Mouse (Mus musculus) layer of hippocampus, postnatal 14 days (tissue): ENCODE data around the gene Olfr574. TPM values are rescaled to one million over a fixed set of nuclear protein-coding genes. Genes with fewer than 3 reads are reported as not detected.
A peak's percentile ranks its signal among the peaks of the same experiment; 100 is the strongest.

Experiments
- DNase-seq, 2 experiments: peaks; one replicate each; pipeline ENCODE4 v3.0.0; 2021 to 2022; ENCODE audit warnings: low spot score in 2 of 2, mixed read lengths in 1 of 2
- long read RNA-seq, 2 experiments: library from polyadenylated mRNA; stranded (forward); transcript quantifications; one replicate each; pipeline ENCODE4 v2.0.0; 2021
- total RNA-seq, 2 experiments: library from RNA; stranded (reverse); gene quantifications; 2 replicates each; pipeline ENCODE4 v1.2.3; 2021

Gene Olfr574
- not detected for total RNA-seq
- long read RNA-seq, experiment 1 = 0 reads
- long read RNA-seq, experiment 2 = 0 reads

- no peak for DNase-seq
These were observed at the start of gene Olfr574 for GRCm38 (mm10) chr7:102948167-102948566. Gene Olfr574, plus strand, starts transcription at chr7:102948467.

- DNase-seq = no peak
These were observed 33.0 kb upstream of the Olfr574 start for GRCm38 (mm10) chr7:102915261-102915660.

GRCm38 (mm10) chr7:102916405-102916804 lies 31.9 kb upstream of the Olfr574 start:
- DNase-seq = no peak

- no peak for DNase-seq
These were observed 31.0 kb upstream of the Olfr574 start, which contains the start of gene Olfr571 for GRCm38 (mm10) chr7:102917032-102917875. Gene Olfr571, minus strand, starts transcription at chr7:102917536.

GRCm38 (mm10) chr7:102919632-102920031 lies 28.6 kb upstream of the Olfr574 start:
- peak in 1 of 2 experiments; percentile 49 for DNase-seq

GRCm38 (mm10) chr7:102924109-102924508 lies 24.2 kb upstream of the Olfr574 start, which contains the start of gene Olfr572:
Gene Olfr572, plus strand, starts transcription at chr7:102924409.
- DNase-seq = no peak

GRCm38 (mm10) chr7:102927105-102927504 lies 21.2 kb upstream of the Olfr574 start:
- no peak for DNase-seq

- DNase-seq = no peak
These were observed 5.8 kb upstream of the Olfr574 start, which contains the start of gene Olfr573-ps1 for GRCm38 (mm10) chr7:102942475-102942874. Gene Olfr573-ps1, minus strand, starts transcription at chr7:102942575.

GRCm38 (mm10) chr7:102943417-102943816 lies 4.8 kb upstream of the Olfr574 start:
- DNase-seq = no peak

GRCm38 (mm10) chr7:102950732-102951131 lies 2.5 kb downstream of the Olfr574 start:
- no peak for DNase-seq

- DNase-seq = no peak
These were observed 9.9 kb downstream of the Olfr574 start for GRCm38 (mm10) chr7:102958137-102958536.

- no peak for DNase-seq
These were observed 10.3 kb downstream of the Olfr574 start, which contains the start of gene Olfr575 for GRCm38 (mm10) chr7:102958593-102958992. Gene Olfr575, minus strand, starts transcription at chr7:102958775.

- no peak for DNase-seq
These were observed 14.1 kb downstream of the Olfr574 start, which contains the start of gene Olfr576 for GRCm38 (mm10) chr7:102962360-102962759. Gene Olfr576, plus strand, starts transcription at chr7:102962660.

GRCm38 (mm10) chr7:102974399-102974798 lies 26.1 kb downstream of the Olfr574 start:
- DNase-seq = no peak

GRCm38 (mm10) chr7:102975843-102976242 lies 27.6 kb downstream of the Olfr574 start, which contains the start of gene Olfr577:
Gene Olfr577, minus strand, starts transcription at chr7:102975943.
- DNase-seq = no peak

GRCm38 (mm10) chr7:102989224-102989623 lies 41.0 kb downstream of the Olfr574 start, which contains the start of gene Olfr578:
Gene Olfr578, minus strand, starts transcription at chr7:102989324.
- DNase-seq = no peak

Other genes starting within 250 kb of the Olfr574 start
- under 1 TPM; 0.41 to 0.45 TPM for gene Olfr558, start 246.3 kb upstream of the Olfr574 start, total RNA-seq
- not detected for gene Olfr33, start 229.4 kb upstream of the Olfr574 start, total RNA-seq
- gene Olfr559, start 221.0 kb upstream of the Olfr574 start, total RNA-seq = not detected
- not detected for gene Olfr560, start 189.1 kb upstream of the Olfr574 start, total RNA-seq
- under 1 TPM; 0.16 to 0.38 TPM for gene Olfr78, start 189.0 kb upstream of the Olfr574 start, total RNA-seq
- under 1 TPM in 1 of 2 experiments, not detected in 1; 0.24 TPM for gene Olfr561, start 177.2 kb upstream of the Olfr574 start, total RNA-seq
- gene Olfr564, start 145.0 kb upstream of the Olfr574 start, total RNA-seq = not detected
- not detected for gene Olfr566, start 89.7 kb upstream of the Olfr574 start, total RNA-seq
- gene Olfr568, start 71.3 kb upstream of the Olfr574 start, total RNA-seq = not detected
- not detected for gene Olfr569, start 57.6 kb upstream of the Olfr574 start, total RNA-seq
- gene Olfr570, start 53.9 kb upstream of the Olfr574 start, total RNA-seq = under 1 TPM in 1 of 2 experiments, not detected in 1; 0.53 TPM
- gene Olfr571, start 30.9 kb upstream of the Olfr574 start, total RNA-seq = not detected
- gene Olfr572, start 24.1 kb upstream of the Olfr574 start, total RNA-seq = not detected
- not detected for gene Olfr573-ps1, start 5.9 kb upstream of the Olfr574 start, total RNA-seq
- not detected for gene Olfr575, start 10.3 kb downstream of the Olfr574 start, total RNA-seq
- not detected for gene Olfr576, start 14.2 kb downstream of the Olfr574 start, total RNA-seq
- not detected for gene Olfr577, start 27.5 kb downstream of the Olfr574 start, total RNA-seq
- gene Olfr578, start 40.9 kb downstream of the Olfr574 start, total RNA-seq = not detected
- not detected for gene Olfr582, start 89.6 kb downstream of the Olfr574 start, total RNA-seq
- gene Olfr583, start 102.8 kb downstream of the Olfr574 start, total RNA-seq = not detected
- not detected for gene Olfr584, start 133.4 kb downstream of the Olfr574 start, total RNA-seq
- gene Olfr585, start 149.3 kb downstream of the Olfr574 start, total RNA-seq = not detected
- gene Olfr586, start 177.2 kb downstream of the Olfr574 start, total RNA-seq = not detected
- gene Olfr588-ps1, start 192.4 kb downstream of the Olfr574 start, total RNA-seq = not detected
- gene Olfr589, start 207.9 kb downstream of the Olfr574 start, total RNA-seq = not detected
- gene Olfr591, start 229.9 kb downstream of the Olfr574 start, total RNA-seq = not detected
- not detected for gene Olfr592, start 236.3 kb downstream of the Olfr574 start, total RNA-seq